Mouse (Mus musculus) lung, adult 2 months (tissue): ENCODE measurements around the gene Pla2g4d.

ENCODE experiments used
- CTCF ChIP-seq: fragments of 200-500 bp; IDR thresholded peaks from 2 replicates; pipeline ENCODE4 v1.5.1; 2011; ENCODE audit warnings: mild to moderate bottlenecking, low read length, control low read depth; ENCODE audit not compliant: insufficient read depth
- POLR2A ChIP-seq: fragments of 200-500 bp; IDR thresholded peaks from 2 replicates; pipeline ENCODE4 v1.6.1; 2011; ENCODE audit warnings: low read depth, mild to moderate bottlenecking, control low read depth, low read length, borderline replicate concordance; ENCODE audit errors: extremely low read depth

- no peak for TF ChIP-seq CTCF
- TF ChIP-seq POLR2A: no peak
Observed at GRCm38 (mm10) chr2:120235381-120235780, 53.6 kb downstream of the Pla2g4d start.
